9 mouse cellular contexts compared by ENCODE assay signal in the genomic region with DNA sequence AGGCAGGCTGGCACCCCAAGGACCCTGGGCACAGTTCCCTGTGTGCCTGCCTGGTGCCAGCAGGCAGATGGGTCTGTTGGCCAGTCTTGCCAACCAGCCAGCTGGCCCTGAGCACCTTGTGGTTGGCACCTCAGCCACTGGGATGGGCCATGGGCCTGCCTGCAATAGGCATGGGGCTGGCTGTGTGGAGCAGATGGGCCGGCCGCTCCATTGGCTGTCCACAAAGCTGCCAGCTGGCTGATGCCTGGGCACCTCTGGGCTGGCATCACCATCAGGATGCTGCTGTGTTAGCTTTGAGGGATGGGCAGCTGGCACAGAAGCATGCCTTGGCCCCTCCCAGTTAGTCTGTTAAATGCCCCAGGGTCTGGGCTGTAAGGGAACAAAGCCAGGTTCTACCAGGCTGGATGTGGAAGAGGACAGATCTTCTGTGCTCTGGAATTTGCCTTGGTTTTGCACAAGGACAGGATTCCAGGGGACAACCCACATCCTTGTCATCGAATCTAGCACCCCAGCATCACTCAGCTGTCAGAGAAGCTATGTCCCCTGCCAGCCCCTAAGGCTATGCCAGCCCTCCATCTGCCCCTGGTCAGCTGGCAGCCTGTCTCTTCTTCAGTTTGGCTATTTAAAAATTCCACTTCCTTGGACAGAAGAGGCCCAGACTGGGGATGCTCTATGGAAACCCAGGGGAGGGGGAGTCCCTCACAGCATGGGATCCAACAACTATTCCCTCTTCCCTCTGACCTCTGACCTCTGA.
DNase-seq lines count a peak whose midpoint lies in the region; ATAC-seq lines count a peak whose summit lies in the region.
"Had no signal": no experiment of that assay in that cellular context is flagged by ENCODE, and none has a peak within 500 bp of the region (broad histone marks: within the 10 kb centered on the region; RNA-seq: fewer than 3 reads in every experiment).

No protein-coding gene starts in this region.

- 0 out of 2 replicates have a peak, but pooled peaks have one; percentile 45 for ATAC-seq in midbrain, embryonic 16.5 days
- ATAC-seq in frontal cortex, adult (ENCODE audit: low TSS enrichment), result no peak

- 0 out of 2 replicates have a peak, but pooled peaks cover 7% of the 10 kb centered on the region for H3K27me3 ChIP-seq in embryonic facial prominence, embryonic 10.5 days (replicated peaks; ENCODE audit: low read depth, poor library complexity, severe bottlenecking)
- no peaks in the 10 kb centered on the region for H3K27me3 ChIP-seq in midbrain, embryonic 16.5 days (ENCODE audit: control insufficient read depth, insufficient read depth, low read depth, low read length)

- no peaks in the 10 kb centered on the region; the same call in 1 of the 2 replicates for H3K9me3 ChIP-seq in embryonic facial prominence, embryonic 10.5 days
- H3K9me3 ChIP-seq in midbrain, embryonic 16.5 days (replicated peaks; ENCODE audit: control insufficient read depth, low read length, poor library complexity, severe bottlenecking), result no peaks in the 10 kb centered on the region

- H3K4me3 ChIP-seq in embryonic facial prominence, embryonic 10.5 days, result no peak overlapping the region
- no peak overlapping the region for H3K4me3 ChIP-seq in midbrain, embryonic 16.5 days (ENCODE audit: low read depth, low read length)

- peaks cover 8% of the 10 kb centered on the region; the same call in 1 of the 2 replicates for H3K4me1 ChIP-seq in embryonic facial prominence, embryonic 10.5 days
- no peaks in the 10 kb centered on the region for H3K4me1 ChIP-seq in midbrain, embryonic 16.5 days (ENCODE audit: control insufficient read depth, insufficient read depth, low read length)

- DNase-seq in layer of hippocampus, adult 9-11 months, result peak; percentile 42
- no peak for DNase-seq in layer of hippocampus, adult 9-10 months (ENCODE audit: low spot score)
- peak; percentile 82 to 87 for DNase-seq in cerebellum, adult 18-20 months
- no peak for DNase-seq in embryonic facial prominence, embryonic 10.5 days (ENCODE audit: low spot score)
- DNase-seq in frontal cortex, postnatal 36 days (ENCODE audit: low spot score in 2 of 2), result no peak
- DNase-seq: heart, postnatal 4 days; lung, adult 18-20 months had no signal

- H3K9ac ChIP-seq in midbrain, embryonic 16.5 days (ENCODE audit: low read depth, low read length), result no peak overlapping the region

- no peaks in the 10 kb centered on the region for H3K36me3 ChIP-seq in embryonic facial prominence, embryonic 10.5 days (replicated peaks)
- no peaks in the 10 kb centered on the region for H3K36me3 ChIP-seq in midbrain, embryonic 16.5 days (ENCODE audit: control insufficient read depth, insufficient read depth, low read length)

- WGBS in embryonic facial prominence, embryonic 10.5 days, result 88% methylated on average over 3 of the region's 3 CpGs
- WGBS in midbrain, embryonic 16.5 days, result 62% methylated on average over 3 of the region's 3 CpGs

- no peak overlapping the region for H3K4me2 ChIP-seq in midbrain, embryonic 16.5 days (ENCODE audit: low read length)

- peak overlapping the region; percentile 24; the same call in 1 of the 2 replicates for H3K27ac ChIP-seq in embryonic facial prominence, embryonic 10.5 days (replicated peaks)
- no peak overlapping the region for H3K27ac ChIP-seq in midbrain, embryonic 16.5 days (ENCODE audit: low read length)

Comparison
In these comparisons a context has a peak if more than half of its experiments do, and no peak if none do; other contexts are left out.
1. DNase-seq: peak in layer of hippocampus, adult 9-11 months (single experiment) and cerebellum, adult 18-20 months (2 of 2); none in layer of hippocampus, adult 9-10 months (single experiment), embryonic facial prominence, embryonic 10.5 days (single experiment) and frontal cortex, postnatal 36 days (0 of 2).